Mouse (Mus musculus) ES-Bruce4 (cell line): ENCODE results near the gene Pigs.

Experiments used
- CTCF ChIP-seq: IDR thresholded peaks from one replicate; pipeline ENCODE4 v1.8.1; 2011; ENCODE audit warnings: low read depth, low read length
- EP300 ChIP-seq: IDR thresholded peaks from 2 replicates; pipeline ENCODE4 v1.6.1; 2011; ENCODE audit warnings: low read depth, low read length; ENCODE audit not compliant: insufficient read depth
- POLR2A ChIP-seq: IDR thresholded peaks from one replicate; pipeline ENCODE4 v1.8.1; 2011; ENCODE audit warnings: low read length; ENCODE audit not compliant: insufficient read depth

DNA sequence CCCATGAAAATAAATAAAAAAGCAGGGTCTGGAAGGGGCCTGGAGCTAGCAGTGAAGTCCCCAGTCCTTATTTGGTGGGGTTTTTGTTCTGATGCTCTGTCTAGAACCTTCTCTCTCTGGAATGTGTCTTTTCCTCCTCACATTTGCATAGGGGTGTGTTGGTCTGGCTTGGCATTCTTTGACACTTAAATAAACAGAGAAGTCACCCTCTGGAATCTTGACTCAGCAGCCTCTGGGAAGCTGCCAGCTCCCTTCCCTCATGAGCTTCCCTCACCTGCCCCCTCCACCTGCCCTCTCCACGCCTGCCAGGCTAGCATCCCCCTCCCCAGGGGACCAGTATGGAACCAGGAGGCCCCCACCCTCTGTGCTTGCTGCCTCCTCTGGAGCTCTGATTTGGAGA is 42.2 kb downstream of the Pigs start:
- TF ChIP-seq POLR2A (no peak), CTCF (no peak), EP300 (no peak)
